Mouse (Mus musculus) liver, adult 2 months (tissue): ENCODE results near the gene Prrxl1.

Experiments
- CTCF ChIP-seq: fragments of 200-500 bp; IDR thresholded peaks from 2 replicates; pipeline ENCODE4 v1.5.1; 2011; ENCODE audit warnings: low read depth, low read length, control low read depth
- POLR2A ChIP-seq: fragments of 200-500 bp; IDR thresholded peaks from 2 replicates; pipeline ENCODE4 v1.6.1; 2011; ENCODE audit warnings: low read length, control low read depth; ENCODE audit not compliant: insufficient read depth; ENCODE audit errors: extremely low read depth

DNA sequence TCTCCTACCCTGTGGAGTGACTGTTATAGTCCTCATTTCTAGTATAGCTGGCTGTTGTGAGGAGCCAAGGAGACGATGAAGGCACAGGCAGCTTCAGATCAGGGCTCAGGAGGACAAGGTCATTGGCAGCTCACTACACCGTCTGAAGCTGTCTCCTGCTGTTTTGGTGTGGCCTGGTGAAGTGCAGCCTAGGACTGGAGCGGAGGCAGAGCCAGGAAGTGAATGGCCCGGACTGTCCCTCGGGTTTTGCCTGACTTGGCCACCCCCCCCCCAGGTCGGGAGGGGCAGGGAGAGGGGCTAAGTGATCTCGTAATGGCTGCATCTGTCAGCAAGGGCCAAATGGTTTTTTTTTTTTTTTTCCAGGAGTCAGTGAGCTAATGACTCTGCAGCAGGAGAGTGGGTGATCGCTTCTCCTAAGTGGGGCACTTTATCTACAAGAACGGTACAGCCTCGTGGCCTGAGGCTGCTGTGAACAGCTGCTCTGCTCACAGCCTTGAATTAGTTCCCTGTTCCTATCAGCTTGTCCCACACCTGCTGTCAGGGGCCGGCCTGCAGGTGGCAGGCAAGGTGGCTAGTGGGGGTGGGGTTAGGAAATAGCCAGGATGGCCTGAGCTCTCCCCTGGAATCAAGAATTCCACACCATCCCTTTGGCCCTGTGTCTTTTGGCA lies 34.9 kb downstream of the Prrxl1 start:
- TF ChIP-seq CTCF = no peak
- no peak for TF ChIP-seq POLR2A
